Mouse (Mus musculus) adrenal gland, adult 10 weeks (tissue): ENCODE measurements around the gene Atp2b1. TPM values are rescaled to one million over a fixed set of nuclear protein-coding genes. Genes with fewer than 3 reads are reported as not detected.

Experiments used
- polyA plus RNA-seq: library from polyadenylated mRNA; stranded (reverse); fragments of 350-450 nt; fragmentation: Illumina TruSeq; extraction: RNeasy Lipid Tissue Mini Kit (QIAGEN cat#74804); gene quantifications from one replicate; pipeline ENCODE4 v1.2.3, GENCODE M21; 2014; ENCODE audit warnings: low read depth, low replicate concordance

Gene Atp2b1
- 64.0 TPM for polyA plus RNA-seq

DNA sequence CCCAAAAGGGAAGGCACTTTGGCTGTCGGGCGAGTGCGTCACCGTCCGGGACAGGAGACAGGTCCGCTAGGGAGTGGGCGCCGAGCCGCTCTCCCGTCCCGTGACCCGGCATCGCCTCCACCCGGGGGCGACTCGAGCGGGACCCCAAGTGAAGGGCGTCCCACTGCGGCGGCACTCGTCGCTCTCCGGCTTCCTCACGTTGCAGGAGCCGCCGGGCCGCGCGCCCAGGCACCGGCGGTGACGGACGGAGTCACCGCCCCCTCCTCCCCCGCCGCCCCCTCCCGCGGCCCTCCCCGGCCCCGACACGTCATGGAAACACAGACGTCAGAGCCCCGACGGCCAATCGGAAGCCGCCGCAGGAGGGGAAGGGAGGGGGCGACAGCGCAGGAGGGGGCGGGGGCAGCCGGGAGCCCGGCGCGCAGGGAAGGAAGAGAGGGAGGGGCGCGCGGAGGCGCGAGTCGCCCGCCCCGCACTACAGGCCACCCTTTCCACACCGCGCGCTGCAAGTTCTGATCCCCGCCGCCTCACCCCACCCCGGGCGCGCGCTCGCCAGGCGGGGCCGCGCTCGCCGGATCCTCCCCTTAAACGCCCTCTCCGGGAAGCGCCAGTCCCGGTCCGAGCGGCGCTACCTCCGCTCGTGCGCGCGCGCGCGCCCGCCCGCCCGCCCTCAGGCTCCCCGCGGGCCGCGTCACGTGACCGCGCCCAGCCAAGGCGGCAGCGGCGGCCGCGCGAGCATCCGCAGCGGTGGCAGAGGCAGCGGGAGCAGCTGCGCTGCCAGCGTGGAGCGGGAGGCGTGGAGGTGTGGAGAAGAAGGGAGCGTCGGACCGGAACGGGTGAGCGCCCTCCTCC lies at the start of gene Atp2b1:
Atp2b1 (plus strand) TSS at position 446 of the 849 bp plus-strand sequence.

Other genes starting within 250 kb of the Atp2b1 start
- gene Poc1b, start 192.6 kb downstream of the Atp2b1 start, polyA plus RNA-seq, result 17.3 TPM
- gene Galnt4, start 193.8 kb downstream of the Atp2b1 start, polyA plus RNA-seq, result 15.0 TPM
- gene Phxr2, start 211.9 kb downstream of the Atp2b1 start, polyA plus RNA-seq, result not detected